Mouse (Mus musculus): ENCODE results near the gene Krtcap2. TPM values are rescaled to one million over a fixed set of nuclear protein-coding genes. Genes with fewer than 3 reads are reported as not detected.
"Not testable (repeated sequence)": the region's sequence is repeated elsewhere in the genome, so short reads cannot be mapped to it uniquely, and the experiment has no call there.

Krtcap2 gene
- polyA plus RNA-seq, 1 experiment: 189 TPM

DNA sequence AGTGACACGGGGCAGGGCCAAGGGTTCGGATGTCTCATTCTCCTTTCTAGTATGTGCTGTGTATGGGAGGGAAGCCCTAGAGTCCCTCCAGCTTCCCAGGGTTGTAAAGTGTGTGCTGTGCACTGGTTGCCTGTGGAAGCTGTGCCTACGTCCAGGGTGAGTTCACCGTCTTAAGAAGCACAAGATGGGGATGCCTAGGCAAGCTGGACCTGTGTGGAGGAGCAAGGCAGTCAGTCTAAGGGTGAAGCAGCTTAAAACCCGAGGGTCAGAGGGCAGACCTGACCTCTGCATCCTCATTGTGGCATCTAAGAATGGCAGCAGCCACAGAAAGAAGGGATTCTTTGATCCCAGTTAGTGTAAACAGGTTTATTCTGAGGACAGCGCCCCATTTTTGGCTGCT lies 37.0 kb upstream of the Krtcap2 start:
- TF ChIP-seq CTCF (IDR thresholded peaks at IDR 0.05; ENCODE audit: insufficient read depth, low read length) (no peak), POLR2A (IDR thresholded peaks at IDR 0.05; ENCODE audit: borderline replicate concordance, extremely low read depth, low read depth, low read length) (no peak)
- no peak for DNase-seq
- 0 out of 2 replicates have a peak, but pooled peaks cover 3% of the 10 kb centered on the region for H3K4me1 ChIP-seq (ENCODE audit: control insufficient read depth, insufficient read depth, low read length)
- no peak overlapping the region for H3K4me3 ChIP-seq (replicated peaks; ENCODE audit: extremely low read depth, low read depth, low read length)
- 85% methylated on average over 6 of the region's 6 CpGs for WGBS

DNA sequence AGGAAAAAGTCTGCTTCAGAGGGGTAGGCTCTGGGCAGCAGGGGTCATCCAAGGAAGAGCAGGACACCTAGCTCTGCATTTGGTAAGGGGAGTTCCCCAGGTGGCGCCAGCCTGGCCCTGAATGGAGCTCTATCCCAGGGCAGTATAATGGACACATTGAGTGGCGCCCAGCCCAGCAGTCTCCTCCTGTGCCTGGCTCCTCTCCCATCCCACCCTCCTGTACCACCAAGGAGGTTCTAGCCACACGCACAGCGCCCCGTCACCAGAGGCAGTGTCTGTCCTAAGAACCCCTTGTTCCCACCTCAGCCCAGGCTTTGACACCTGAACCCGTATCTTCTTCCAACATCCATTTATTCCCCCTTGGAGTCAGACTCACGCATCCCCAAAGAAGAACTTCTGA lies 36.0 kb upstream of the Krtcap2 start:
- no peak for DNase-seq
- 91% methylated on average over 7 of the region's 7 CpGs for whole genome bisulfite sequencing
- no peak for TF ChIP-seq CTCF (IDR thresholded peaks at IDR 0.05; ENCODE audit: insufficient read depth, low read length)
- TF ChIP-seq POLR2A (IDR thresholded peaks at IDR 0.05; ENCODE audit: borderline replicate concordance, extremely low read depth, low read depth, low read length): no peak
- Histone ChIP-seq H3K4me1 (ENCODE audit: control insufficient read depth, insufficient read depth, low read length) (peaks cover 4% of the 10 kb centered on the region; the same call in 1 of the 2 replicates), H3K4me3 (replicated peaks; ENCODE audit: extremely low read depth, low read depth, low read length) (no peak overlapping the region)

DNA sequence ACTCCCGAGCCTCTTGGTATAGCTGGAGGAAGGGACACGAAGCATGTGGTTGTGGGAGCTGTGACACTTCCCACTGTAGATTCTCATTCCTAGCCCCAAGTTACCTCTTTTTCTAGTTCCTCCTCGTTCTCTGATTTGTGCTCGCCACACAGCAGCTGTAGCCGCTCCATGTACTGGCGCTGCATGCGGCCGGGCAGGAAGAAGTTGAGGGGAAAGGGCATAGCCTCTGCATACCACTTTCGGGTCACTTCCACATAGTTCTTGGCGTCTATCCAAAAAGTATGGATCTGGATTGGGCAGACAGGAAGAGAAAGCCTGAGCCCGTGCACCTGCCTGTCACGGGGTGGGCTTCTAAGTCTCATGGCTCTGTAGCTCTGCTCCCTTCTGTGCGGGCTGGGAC lies 35.6 kb upstream of the Krtcap2 start:
- TF ChIP-seq CTCF (IDR thresholded peaks at IDR 0.05; ENCODE audit: insufficient read depth, low read length) (no peak), POLR2A (IDR thresholded peaks at IDR 0.05; ENCODE audit: borderline replicate concordance, extremely low read depth, low read depth, low read length) (no peak)
- 49% methylated on average over 13 of the region's 13 CpGs for WGBS
- Histone ChIP-seq H3K4me3 (replicated peaks; ENCODE audit: extremely low read depth, low read depth, low read length) (no peak overlapping the region), H3K4me1 (ENCODE audit: control insufficient read depth, insufficient read depth, low read length) (peaks cover 5% of the 10 kb centered on the region; the same call in 1 of the 2 replicates)
- DNase-seq: no peak

DNA sequence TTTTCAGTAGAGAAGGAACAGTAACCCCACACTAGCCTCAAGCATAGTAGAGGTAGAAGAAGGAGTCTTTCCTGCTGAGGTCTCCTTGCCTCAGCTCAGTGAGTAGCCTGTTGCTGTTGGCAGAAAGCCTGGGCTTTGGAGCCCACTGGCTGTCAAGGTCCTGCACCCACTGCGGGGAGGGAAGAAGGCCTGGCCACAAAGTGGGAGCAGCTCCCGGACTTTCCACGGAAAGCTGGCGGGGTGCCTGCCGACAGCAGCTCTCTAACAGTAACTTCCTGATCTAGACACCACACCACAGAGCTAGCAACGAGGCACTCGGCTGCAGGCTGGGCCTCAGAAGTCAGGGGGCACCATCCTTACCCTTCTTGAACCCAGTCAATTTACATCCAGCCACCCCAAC lies 35.0 kb upstream of the Krtcap2 start:
- DNase-seq: no peak
- Histone ChIP-seq H3K4me3 (replicated peaks; ENCODE audit: extremely low read depth, low read depth, low read length) (no peak overlapping the region), H3K4me1 (ENCODE audit: control insufficient read depth, insufficient read depth, low read length) (peaks cover 6% of the 10 kb centered on the region; the same call in 1 of the 2 replicates)
- WGBS: 44% methylated on average over 7 of the region's 7 CpGs
- TF ChIP-seq POLR2A (IDR thresholded peaks at IDR 0.05; ENCODE audit: borderline replicate concordance, extremely low read depth, low read depth, low read length): no peak
- TF ChIP-seq CTCF (IDR thresholded peaks at IDR 0.05; ENCODE audit: insufficient read depth, low read length): no peak

- 1% methylated on average over 69 of the region's 69 CpGs for WGBS
- DNase-seq: peak; percentile 93
- Histone ChIP-seq H3K4me3 (replicated peaks; ENCODE audit: extremely low read depth, low read depth, low read length) (peak overlapping the region; percentile 96), H3K4me1 (ENCODE audit: control insufficient read depth, insufficient read depth, low read length) (peaks cover 9% of the 10 kb centered on the region)
- TF ChIP-seq CTCF (IDR thresholded peaks at IDR 0.05; ENCODE audit: insufficient read depth, low read length): no peak
- peak; percentile 67; the same call in 1 of the 2 replicates for TF ChIP-seq POLR2A (IDR thresholded peaks at IDR 0.05; ENCODE audit: borderline replicate concordance, extremely low read depth, low read depth, low read length)
These were observed 31.8 kb upstream of the Krtcap2 start for GRCm38 (mm10) chr3:89213803-89214530.

GRCm38 (mm10) chr3:89214681-89215411 lies 30.9 kb upstream of the Krtcap2 start, which contains the start of gene Thbs3:
Gene Thbs3 (plus strand): TSS chr3:89215180.
- peak within 1 kb of the TSS; percentile 96 for H3K4me3 ChIP-seq (replicated peaks; ENCODE audit: extremely low read depth, low read depth, low read length)
- H3K4me1 ChIP-seq (ENCODE audit: control insufficient read depth, insufficient read depth, low read length): peaks cover 9% of the 10 kb centered on the region
- peak; percentile 48 for DNase-seq
- WGBS: 3% methylated on average over 19 of the region's 19 CpGs
- TF ChIP-seq CTCF (IDR thresholded peaks at IDR 0.05; ENCODE audit: insufficient read depth, low read length) (no peak), POLR2A (IDR thresholded peaks at IDR 0.05; ENCODE audit: borderline replicate concordance, extremely low read depth, low read depth, low read length) (no peak)

DNA sequence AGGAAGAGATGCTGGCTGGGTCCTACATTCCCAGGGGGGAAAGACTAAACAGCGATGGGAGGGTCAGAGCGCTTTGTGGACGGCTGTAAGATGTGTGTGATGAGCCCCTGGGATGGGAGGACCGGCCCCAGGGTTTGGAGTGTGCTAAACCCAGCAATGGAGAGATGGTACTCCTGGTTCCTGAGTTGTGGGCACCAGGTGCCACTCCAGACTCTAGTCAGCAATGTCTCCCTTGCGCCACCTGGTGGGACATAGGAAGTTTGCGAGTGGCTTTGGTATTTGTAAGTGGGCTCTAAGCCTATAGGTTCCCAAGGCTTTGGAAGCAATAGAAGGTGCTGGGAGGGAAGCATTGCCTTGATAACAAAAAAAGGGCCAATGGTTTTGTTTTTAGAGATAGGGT lies 29.9 kb upstream of the Krtcap2 start:
- TF ChIP-seq CTCF (IDR thresholded peaks at IDR 0.05; ENCODE audit: insufficient read depth, low read length) (peak; percentile 95), POLR2A (IDR thresholded peaks at IDR 0.05; ENCODE audit: borderline replicate concordance, extremely low read depth, low read depth, low read length) (no peak)
- WGBS: 0% methylated on average over 6 of the region's 6 CpGs
- H3K4me3 ChIP-seq (replicated peaks; ENCODE audit: extremely low read depth, low read depth, low read length): peak overlapping the region; percentile 2
- peak; percentile 84 for DNase-seq
- H3K4me1 ChIP-seq (ENCODE audit: control insufficient read depth, insufficient read depth, low read length): peaks cover 9% of the 10 kb centered on the region

- WGBS: 65% methylated on average over 7 of the region's 7 CpGs
- H3K4me3 ChIP-seq (replicated peaks; ENCODE audit: extremely low read depth, low read depth, low read length); DNase-seq; H3K4me1 ChIP-seq (ENCODE audit: control insufficient read depth, insufficient read depth, low read length): not testable (repeated sequence)
These were observed 29.4 kb upstream of the Krtcap2 start for GRCm38 (mm10) chr3:89216407-89216806.

DNA sequence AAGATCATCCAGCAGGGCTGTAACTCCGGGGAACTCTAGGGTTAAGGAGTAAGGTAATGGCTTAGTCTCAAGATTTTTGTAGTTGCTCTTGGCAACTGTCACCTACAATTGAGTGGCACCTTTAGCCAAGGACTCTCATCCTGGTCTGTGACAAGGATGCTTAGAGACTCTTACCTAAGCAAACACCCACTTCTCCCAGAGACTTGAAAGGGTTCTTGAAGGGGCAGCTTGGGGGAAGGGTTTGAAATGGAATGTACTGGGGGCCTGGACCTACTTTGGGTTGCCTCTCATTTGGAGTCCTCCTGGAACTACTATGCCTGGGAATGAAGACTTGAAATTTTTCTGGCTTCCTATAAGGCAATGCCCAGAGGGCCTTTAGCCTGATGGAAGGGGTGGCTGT lies 27.5 kb upstream of the Krtcap2 start:
- no peak overlapping the region for H3K4me3 ChIP-seq (replicated peaks; ENCODE audit: extremely low read depth, low read depth, low read length)
- H3K4me1 ChIP-seq (ENCODE audit: control insufficient read depth, insufficient read depth, low read length): peaks cover 8% of the 10 kb centered on the region
- 61% methylated on average over 1 of the region's 1 CpGs for WGBS
- TF ChIP-seq POLR2A (IDR thresholded peaks at IDR 0.05; ENCODE audit: borderline replicate concordance, extremely low read depth, low read depth, low read length): no peak
- TF ChIP-seq CTCF (IDR thresholded peaks at IDR 0.05; ENCODE audit: insufficient read depth, low read length): no peak
- peak; percentile 55 for DNase-seq

DNA sequence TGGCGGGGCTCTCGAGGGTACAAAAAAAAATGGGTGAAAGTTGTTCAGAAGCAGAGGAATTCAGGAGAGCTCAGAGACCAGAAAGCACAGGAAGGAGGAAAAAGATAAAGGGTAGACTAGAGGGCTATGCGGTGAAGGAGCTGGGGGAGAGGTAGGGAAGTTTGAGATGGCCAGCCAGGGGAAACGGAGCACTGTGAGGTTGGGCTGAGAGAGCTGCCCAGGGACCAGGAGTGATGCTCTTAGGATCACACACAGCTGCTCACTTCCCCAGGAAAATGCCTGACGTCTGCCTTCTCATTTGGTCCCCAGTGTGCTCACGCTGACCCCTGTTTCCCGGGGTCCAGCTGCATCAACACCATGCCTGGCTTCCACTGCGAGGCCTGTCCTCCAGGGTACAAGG lies 26.2 kb upstream of the Krtcap2 start:
- no peak for DNase-seq
- WGBS: 24% methylated on average over 8 of the region's 8 CpGs
- Histone ChIP-seq H3K4me1 (ENCODE audit: control insufficient read depth, insufficient read depth, low read length) (peaks cover 6% of the 10 kb centered on the region), H3K4me3 (replicated peaks; ENCODE audit: extremely low read depth, low read depth, low read length) (no peak overlapping the region)
- TF ChIP-seq CTCF (IDR thresholded peaks at IDR 0.05; ENCODE audit: insufficient read depth, low read length) (no peak), POLR2A (IDR thresholded peaks at IDR 0.05; ENCODE audit: borderline replicate concordance, extremely low read depth, low read depth, low read length) (no peak)

Data from lung, adult 2 months (tissue).